Mouse (Mus musculus): ENCODE measurements around the gene 2310034G01Rik. TPM values are rescaled to one million over a fixed set of nuclear protein-coding genes. Genes with fewer than 3 reads are reported as not detected.

Gene 2310034G01Rik
- total RNA-seq, 2 experiments from 2014 or later: 0.25 to 0.38 TPM

GRCm38 (mm10) chr19:46318031-46318471 is 32.1 kb downstream of the 2310034G01Rik start:
- intact Hi-C loops (cut with DNase I): no loop called here
- peak in 1 of 2 experiments; percentile 13 for DNase-seq

GRCm38 (mm10) chr19:46317546-46317885 is 32.6 kb downstream of the 2310034G01Rik start:
- no peak for DNase-seq
- intact Hi-C loops (cut with DNase I): no loop called here

- no peak for DNase-seq
- intact Hi-C loops (cut with DNase I): no loop called here
These were observed 33.1 kb downstream of the 2310034G01Rik start for GRCm38 (mm10) chr19:46316846-46317545.

- DNase-seq: no peak
- intact Hi-C loops (cut with DNase I): no loop called here
These were observed 34.1 kb downstream of the 2310034G01Rik start for GRCm38 (mm10) chr19:46315752-46316610.

- intact Hi-C loops (cut with DNase I): no loop called here
- no peak for DNase-seq
These were observed 35.0 kb downstream of the 2310034G01Rik start for GRCm38 (mm10) chr19:46314872-46315742.

GRCm38 (mm10) chr19:46314151-46314601 is 35.9 kb downstream of the 2310034G01Rik start:
- DNase-seq: no peak
- intact Hi-C loops (cut with DNase I): no loop called here

GRCm38 (mm10) chr19:46313591-46313990 is 36.5 kb downstream of the 2310034G01Rik start:
- intact Hi-C loops (cut with DNase I): no loop called here
- no peak for DNase-seq

- DNase-seq: no peak
- intact Hi-C loops (cut with DNase I): no loop called here
These were observed 37.0 kb downstream of the 2310034G01Rik start for GRCm38 (mm10) chr19:46313116-46313515.

- DNase-seq: no peak
- intact Hi-C loops (cut with DNase I): no loop called here
These were observed 37.5 kb downstream of the 2310034G01Rik start for GRCm38 (mm10) chr19:46312566-46312965.

GRCm38 (mm10) chr19:46311341-46311740 is 38.8 kb downstream of the 2310034G01Rik start:
- DNase-seq: peak in 1 of 2 experiments; percentile 8

GRCm38 (mm10) chr19:46310312-46310865 is 39.7 kb downstream of the 2310034G01Rik start:
- DNase-seq: no peak
- intact Hi-C loops (cut with DNase I): loop anchor here (2.0 kb wide), 1 partner anchor 16 kb away; the partner anchor contains the start of gene Psd

More at GRCm38 (mm10) chr19:46311341-46311740, 38.8 kb downstream of the 2310034G01Rik start:
- intact Hi-C loops (cut with DNase I): loop anchor here (2.0 kb wide), 1 partner anchor 15 kb away; the partner anchor contains the start of gene Psd

GRCm38 (mm10) chr19:46309651-46310305 is 40.3 kb downstream of the 2310034G01Rik start:
- intact Hi-C loops (cut with DNase I): loop anchor here (2.0 to 5.0 kb wide), 2 partner anchors 17 to 222 kb away; partner anchors contain the start of gene Psd

GRCm38 (mm10) chr19:46308706-46309435 is 41.2 kb downstream of the 2310034G01Rik start:
- intact Hi-C loops (cut with DNase I): loop anchor here (5.0 kb wide), 1 partner anchor 222 kb away; no protein-coding TSS in a partner anchor
- DNase-seq: peak; percentile 76 to 78

More at GRCm38 (mm10) chr19:46309651-46310305, 40.3 kb downstream of the 2310034G01Rik start:
- DNase-seq: no peak

GRCm38 (mm10) chr19:46308303-46308702 is 41.8 kb downstream of the 2310034G01Rik start:
- intact Hi-C loops (cut with DNase I): loop anchor here (5.0 kb wide), 1 partner anchor 221 kb away; no protein-coding TSS in a partner anchor
- no peak for DNase-seq

GRCm38 (mm10) chr19:46307781-46308180 is 42.3 kb downstream of the 2310034G01Rik start:
- intact Hi-C loops (cut with DNase I): loop anchor here (5.0 kb wide), 1 partner anchor 220 kb away; no protein-coding TSS in a partner anchor
- DNase-seq: no peak

- no peak for DNase-seq
- intact Hi-C loops (cut with DNase I): loop anchor here (5.0 kb wide), 1 partner anchor 220 kb away; no protein-coding TSS in a partner anchor
These were observed 43.3 kb downstream of the 2310034G01Rik start for GRCm38 (mm10) chr19:46306751-46307289.

- DNase-seq: no peak
- intact Hi-C loops (cut with DNase I): loop anchor here (5.0 kb wide), 1 partner anchor 219 kb away; no protein-coding TSS in a partner anchor
These were observed 43.9 kb downstream of the 2310034G01Rik start for GRCm38 (mm10) chr19:46306268-46306610.

All from gastrocnemius, postnatal 36 days (tissue).